Mouse (Mus musculus) kidney, postnatal 25 days (tissue): Measurements from ENCODE around the gene Gpc6.

ENCODE experiments used
- DNase-seq, 2 experiments: peaks; one replicate each; pipeline ENCODE4 v3.0.0; 2021; ENCODE audit warnings: mixed read lengths in 2 of 2

Gene Gpc6

DNA sequence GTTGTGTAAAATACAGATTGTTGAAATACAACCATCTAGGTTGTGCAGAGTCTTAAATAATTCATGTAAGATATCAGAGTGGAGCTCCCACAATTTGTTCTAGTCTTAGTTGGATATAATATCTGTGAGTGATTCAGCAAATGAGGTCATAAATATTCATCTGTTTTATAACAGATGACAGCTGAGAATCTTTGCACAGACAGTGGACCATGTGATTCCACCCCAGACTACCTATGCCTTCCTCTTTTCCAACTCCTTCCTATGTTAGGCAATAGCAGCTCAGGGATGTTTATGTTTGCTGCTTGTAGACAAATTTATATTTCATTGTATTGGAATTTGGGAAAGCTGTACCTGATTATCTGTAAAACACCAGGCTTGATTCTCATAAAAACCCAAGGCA, 32.0 kb downstream of the Gpc6 start:
- no peak for DNase-seq

DNA sequence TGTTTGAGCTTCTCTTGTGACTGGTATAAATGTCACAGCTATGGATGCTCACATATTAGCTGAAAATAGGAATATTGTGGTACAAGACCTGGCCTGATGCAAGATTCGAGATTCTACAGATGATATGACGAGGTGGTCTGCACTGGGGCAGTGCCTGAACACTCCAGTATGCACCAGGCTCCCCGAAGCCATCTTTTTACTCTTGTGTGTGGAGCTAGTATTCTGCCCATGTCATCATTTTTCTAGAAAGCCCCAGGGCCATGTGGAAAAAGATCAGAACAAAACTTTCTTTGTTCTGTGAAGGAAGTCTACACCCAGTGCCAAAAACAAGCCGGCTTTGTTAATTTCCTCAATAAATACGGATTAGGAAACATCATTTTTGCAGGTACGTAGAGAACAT, 39.7 kb downstream of the Gpc6 start:
- DNase-seq: no peak

DNA sequence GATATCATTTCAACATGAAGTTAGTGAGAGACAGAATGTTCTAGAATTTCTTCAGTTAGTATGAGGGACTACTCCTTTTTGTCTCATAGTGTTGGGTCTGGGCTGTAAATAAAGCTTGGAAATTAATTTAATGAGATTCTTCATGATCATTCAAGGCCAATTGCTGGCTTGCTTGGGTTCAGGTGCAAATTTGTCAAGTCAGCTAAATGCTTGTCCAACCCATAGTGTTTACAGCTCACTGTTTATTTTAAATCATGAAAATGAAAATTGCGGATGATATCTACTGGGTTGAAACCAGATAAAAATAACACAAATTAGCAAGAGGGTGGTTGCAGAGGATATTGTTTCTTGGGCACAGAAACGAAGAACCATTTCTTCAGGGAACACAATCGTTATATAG, 49.6 kb downstream of the Gpc6 start:
- DNase-seq: no peak

DNA sequence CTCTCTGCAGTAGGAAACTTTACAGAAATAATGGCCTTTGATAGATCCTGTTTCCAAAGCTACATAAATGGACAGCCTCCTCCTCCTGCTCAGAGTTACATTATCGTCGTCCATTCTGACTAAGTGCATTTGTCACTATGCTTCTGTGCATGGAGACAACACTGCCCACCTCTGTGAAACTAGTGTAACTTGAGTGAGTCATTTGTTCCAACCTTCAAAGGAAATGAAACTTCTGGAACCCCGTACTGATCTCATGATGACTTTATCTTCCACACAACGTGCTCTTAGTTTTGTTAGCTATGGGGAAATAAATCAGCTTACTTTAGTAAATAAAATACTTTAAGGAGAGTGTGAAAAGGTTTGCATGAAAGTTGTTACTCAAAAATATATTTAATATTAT, 50.1 kb downstream of the Gpc6 start:
- DNase-seq: no peak

DNA sequence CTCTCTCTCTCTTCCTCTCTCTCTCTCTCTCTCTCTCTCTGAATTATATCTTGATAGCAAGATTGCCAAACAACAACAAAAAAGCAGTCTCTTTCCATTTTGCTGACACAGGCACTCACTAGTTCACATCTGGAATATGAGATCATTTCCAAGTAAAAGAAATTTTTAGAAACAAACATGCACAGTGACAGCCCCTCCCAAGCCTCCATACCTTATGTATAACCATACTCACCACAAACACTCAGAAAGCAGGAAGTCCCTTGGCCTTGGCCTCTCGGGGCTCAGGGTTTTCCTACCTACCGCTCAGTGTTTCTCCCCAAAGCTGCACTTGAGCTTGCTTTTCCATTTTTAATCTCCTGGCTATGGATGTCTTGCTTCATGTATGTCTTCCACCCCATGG, 52.1 kb downstream of the Gpc6 start:
- DNase-seq: no peak

DNA sequence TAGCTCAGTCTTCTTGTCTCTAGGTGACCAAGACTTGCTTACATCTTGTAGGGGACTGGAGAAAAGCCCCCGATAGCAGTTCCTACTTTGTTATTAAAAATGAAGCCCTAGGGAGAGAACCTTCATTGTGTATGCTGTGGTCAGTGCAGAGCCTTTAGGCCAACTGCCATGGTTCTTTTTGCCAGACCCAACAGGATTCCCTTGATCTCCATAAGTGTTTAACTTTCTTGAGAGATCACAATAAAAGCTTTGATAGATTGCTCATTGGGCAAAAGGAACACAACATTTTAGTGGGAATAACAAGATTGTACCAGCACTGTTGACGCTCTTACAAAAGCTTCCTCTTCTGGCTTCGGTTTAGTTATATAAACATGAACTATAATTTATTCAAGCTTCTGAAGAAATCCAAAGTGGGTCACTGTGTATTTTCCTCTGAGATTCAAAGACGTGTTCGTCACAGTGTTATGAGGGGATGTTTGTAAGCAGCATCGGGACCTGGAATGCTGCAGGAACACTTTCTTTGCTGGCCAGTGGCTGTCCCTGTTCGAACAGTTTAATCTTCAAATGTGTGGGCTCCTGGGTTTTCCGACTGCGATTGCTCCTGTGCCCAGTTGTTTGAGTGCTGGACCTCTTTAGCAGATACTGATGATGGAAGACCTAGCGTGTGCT, 54.7 kb downstream of the Gpc6 start:
- DNase-seq: no peak

DNA sequence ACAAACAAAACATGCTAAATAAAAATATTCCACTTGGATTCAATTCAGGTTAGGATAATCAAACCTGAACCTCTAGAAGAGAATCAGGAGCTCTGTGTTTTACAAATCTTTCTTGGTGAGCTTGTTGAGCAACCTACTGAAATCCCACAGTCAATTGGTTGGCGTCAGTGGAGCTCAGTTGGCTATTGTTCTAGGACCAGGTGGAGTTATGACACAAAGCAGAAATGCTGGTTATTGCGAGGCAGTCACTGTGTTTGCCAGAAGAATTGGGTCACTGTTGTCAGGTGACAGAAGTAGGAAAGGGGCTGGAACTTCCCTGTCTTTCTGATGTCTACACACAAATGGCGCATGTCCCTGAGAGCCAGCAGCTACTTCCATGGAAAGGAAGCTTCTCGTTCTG, 56.6 kb downstream of the Gpc6 start:
- no peak for DNase-seq

DNA sequence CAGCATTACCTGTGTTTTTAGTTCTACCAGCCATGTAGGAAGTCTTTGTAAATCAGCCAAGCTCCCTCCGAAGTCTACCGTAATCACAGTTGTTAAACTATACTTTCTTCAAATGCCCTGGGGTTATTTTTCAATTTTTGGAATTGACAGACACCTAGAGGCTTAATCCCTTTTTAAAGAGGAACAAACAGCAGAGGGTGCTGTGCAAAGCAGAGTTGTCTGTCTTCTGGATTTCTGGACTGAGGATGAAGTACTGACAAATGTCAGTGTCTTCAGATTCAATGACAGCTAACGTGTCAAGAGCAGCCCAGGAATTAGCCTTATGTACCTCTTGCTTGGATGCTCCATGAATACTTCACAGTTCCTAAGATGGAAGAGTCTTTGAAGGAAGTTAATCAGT, 62.2 kb downstream of the Gpc6 start:
- no peak for DNase-seq

DNA sequence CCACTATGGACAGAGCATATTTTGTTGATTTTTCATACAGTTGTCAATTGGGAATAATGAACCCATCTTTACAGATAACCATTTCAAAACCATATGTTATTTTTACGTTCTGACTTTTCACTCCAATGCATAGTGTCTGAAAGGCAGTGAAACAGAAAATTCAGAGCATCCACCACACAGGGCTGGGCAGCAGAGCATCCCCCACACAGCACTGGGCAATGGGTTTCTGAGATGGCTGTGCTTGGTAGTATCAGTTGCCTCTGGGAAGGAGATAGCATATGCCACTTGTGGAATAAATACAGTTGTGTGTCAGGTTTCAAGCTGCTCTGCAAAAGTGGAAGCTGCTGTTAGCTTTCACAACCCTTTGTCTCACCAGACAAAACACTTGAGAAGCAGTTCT, 75.3 kb downstream of the Gpc6 start:
- no peak for DNase-seq

DNA sequence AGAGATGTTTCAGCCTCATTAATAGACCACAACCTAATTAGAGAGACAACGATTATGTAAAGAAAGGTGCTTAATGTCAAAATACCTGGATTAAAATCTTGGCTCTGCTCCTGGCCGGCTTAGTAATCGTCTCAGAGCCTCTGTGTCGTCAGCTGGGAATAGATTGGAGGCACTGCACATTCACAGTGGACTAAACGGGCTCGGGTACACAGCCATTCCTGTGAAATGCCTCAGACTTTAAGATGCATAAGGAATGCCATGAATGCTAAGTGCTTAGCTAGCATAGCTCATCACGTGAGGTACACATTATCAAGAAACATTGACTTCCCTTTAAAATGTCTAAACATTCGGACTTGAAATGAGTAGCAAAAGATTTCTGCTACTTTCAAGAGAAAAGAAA, 77.2 kb downstream of the Gpc6 start:
- DNase-seq: no peak

DNA sequence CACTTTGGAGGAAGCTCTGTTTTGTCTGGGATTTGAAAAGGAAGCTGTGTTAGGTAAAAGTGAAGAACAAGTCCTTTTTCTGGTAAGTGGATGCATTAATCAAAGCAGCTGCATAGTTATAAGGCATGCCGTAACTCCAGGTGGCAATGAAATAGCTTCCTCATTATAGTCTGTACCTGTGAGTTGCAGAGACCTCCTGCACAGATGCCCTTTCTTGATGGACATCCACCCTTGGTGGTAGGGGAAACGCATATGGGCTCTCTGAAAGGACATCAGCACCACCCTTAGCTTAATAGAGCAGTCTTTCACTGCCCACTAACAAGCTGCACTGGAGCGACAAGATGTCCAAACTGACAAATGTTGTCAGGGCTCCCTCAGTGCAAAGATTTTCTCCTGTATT, 83.7 kb downstream of the Gpc6 start:
- DNase-seq: no peak

DNA sequence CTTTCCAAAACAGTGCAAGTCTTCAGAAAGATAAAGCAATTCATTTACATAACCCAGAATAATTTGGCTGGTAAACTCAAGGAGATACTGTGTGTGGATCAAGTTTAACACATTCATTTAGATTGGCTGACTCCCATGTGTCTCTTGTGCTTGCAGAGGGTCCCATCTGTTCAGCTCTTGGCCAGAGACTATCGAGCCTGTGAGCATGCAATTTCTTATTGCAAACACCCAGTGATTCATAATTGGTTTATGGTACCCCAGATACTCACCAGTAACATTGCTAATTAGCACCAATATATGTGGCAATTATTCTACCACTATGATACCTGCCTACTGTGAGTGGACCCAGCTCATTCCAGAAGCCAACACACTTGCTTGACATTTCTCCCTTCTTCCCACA, 87.9 kb downstream of the Gpc6 start:
- DNase-seq: no peak

DNA sequence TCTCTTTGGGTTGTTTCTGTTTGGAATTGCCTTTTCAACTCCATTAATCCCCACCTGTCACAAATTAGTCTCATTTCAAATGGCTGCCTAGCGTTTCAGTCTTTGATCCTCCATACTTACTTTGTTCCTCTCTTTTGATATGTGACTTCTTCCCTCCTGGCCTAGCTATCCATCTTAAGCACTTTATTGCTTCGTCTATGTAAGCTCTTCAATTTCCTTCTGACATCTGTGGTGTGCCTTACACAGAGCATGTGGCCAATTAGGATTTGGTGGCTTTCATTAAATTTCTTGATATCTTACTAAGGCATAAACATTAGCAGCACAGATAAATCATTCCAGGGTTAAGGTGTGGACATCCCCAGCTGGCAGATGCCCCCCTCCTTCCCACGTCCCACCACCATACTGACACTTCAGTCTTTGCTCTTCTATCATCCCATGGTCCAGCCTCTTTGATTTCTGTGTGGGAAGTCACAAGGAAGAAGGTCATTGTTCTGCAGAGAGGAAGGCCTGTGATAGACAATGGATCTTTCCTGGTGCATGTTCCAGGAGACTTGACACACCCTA, 88.5 kb downstream of the Gpc6 start:
- no peak for DNase-seq

DNA sequence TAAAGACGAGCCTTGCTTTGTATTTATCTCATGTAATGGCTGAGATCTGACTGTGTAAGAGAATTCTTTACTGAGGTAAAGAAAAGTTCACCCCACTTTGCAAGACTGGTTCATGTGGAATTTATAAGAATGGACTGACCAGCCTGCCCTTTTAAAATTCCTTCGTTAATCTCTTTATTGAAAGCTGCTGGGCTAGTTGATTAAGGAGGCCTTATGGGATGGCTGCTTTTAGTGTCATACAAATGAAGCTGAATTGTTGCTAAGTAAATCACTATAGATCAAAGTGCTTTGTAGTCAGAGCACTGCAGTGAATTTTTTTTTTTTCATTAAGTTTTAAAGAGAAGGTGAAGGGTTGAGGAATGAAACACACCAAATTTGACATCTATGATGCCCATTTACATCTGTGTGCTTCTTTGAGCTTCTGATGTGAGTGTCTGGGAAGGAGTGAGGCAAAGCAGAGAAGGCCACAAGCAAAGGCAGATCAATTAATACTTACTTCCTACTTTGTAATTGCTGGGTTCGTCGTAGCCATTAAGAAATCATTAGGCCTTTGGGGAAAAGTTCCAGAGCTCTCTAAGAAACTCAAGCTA, 90.3 kb downstream of the Gpc6 start:
- DNase-seq: no peak

DNA sequence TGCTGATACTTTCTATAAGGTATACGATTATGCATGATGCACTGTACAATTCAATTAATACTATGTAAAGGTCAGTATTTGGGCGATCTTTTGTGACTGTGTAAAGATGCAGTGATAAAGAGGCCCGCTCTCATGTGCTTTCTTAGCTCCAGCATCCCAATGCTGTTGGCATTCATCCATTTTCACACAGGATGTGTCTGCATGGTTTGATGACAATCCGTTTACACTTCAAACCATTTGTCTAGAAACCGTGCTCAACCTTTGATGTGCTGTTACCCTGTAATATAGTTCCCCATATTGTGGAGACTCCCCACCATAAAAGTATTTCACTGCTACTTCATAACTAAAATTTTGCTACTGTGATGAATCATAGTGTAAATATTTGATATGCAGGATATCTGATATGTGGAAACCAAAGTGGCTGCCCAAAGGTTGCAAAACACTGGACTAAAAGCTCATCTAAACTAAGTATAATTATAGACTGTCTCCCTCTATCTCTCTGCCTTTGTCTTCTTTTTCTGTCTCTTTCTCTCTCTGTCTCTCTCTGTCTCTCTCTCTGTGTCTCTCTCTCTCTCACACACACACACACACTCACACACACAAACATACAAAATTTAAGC, 97.2 kb downstream of the Gpc6 start:
- no peak for DNase-seq

DNA sequence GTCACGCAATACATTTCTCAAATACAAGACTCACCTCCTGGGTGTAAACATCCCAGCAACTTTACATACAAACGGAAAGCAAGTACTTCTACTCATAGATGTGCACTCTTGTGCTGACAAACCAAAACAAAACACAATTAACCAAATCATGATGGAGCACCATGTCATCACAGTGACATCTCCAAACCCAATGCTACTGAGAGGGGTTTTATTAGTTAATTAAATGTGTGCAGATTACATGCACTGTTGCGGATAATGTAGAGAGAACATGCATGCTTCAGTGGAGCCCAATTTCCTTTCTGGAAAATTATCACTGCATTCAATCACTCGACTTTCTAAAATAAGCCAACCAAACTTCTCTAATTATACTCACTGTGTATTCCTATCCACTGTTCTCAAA, 109.0 kb downstream of the Gpc6 start:
- DNase-seq: no peak

DNA sequence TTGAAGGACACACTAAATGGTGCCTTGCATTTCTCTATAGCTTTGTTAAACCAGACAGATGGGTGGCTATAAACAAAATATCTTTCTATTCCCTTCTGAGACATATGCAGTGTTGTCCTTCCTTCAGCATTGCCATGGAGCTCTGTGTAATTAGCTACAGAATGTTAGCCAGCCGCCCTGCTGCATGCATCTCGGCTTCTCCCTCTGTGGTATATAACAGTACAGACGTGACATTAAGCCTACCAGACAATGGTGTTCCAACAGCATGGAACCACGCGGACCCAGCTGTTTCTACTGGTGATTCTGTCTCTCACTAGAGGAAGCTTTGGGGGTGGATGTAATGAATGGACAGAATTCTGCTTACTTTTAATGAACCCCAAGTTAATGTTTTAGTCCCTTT, 115.9 kb downstream of the Gpc6 start:
- DNase-seq: no peak

DNA sequence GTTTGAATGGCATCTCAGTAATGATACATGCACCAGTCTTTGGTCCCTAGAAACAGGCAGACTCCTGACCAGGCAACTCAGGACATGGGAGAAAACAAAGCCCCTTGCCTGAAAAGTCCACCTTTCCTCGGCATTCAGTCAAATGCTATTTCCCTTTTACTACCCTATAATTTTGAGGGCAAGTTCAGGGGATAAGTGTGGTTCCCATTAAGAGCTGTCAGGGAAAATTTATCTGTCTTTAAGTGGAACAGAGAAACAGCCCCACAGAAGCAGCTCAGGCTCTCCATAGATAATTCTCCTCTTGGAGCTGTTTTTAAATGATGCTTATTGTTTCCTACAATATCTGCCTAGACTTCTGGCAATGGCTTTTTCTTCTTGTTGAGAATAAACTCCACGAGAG, 123.8 kb downstream of the Gpc6 start:
- DNase-seq: no peak

DNA sequence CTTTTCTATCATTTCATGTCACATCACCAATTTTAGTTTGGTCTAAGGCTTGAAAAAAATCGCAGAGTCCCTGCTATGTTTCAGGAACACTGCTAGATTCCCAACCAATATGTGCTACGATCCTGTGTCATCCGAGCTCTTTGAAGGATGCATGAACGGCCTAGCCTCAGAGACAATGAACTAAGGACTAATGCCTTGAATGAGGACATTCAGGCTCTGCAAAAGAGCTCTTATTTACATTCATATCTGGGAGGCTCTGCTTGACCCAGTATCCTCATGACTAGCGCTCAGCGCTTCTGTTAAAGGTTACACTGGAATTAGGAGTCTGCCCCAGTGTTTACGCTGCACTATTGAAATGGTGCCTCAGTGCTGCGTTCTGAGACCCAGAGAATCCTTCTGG, 125.8 kb downstream of the Gpc6 start:
- DNase-seq: no peak

DNA sequence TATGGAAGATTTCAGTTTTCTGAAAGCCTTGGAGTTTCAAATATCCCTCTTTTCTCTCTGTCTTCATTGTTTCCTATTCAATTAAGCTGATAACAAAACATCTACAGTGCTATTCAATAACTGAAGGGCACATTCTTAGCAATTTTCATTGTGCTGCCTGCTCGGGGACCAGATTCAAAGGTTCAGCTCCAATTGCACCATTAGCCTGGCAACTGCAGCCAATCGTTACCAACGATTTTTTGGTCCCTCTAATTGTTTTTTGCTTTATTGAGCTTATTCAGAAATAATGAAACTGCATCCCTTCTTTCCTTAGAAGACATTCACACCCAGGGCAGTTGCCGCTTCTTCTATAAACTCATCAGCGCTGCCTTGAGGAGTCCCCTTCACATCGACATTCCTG, 128.2 kb downstream of the Gpc6 start:
- DNase-seq: no peak

DNA sequence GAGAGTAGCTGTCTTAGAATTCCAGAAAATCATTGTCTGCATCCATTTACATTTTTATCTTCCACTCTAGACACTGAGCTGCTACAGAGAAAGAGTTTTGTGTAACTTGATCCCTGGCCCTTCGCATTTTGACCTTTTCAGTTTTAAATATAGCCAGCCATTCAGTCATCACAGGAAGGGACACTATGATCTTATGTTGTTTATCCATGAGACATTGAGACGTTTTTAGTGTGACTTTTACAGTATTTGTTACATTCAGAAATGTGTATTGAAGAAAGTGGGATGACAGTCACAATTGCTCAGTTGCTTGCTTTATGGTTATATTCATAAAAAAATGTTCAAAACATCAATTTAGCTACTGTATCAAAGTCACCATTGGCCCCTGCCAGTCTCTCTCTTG, 130.0 kb downstream of the Gpc6 start:
- DNase-seq: no peak

DNA sequence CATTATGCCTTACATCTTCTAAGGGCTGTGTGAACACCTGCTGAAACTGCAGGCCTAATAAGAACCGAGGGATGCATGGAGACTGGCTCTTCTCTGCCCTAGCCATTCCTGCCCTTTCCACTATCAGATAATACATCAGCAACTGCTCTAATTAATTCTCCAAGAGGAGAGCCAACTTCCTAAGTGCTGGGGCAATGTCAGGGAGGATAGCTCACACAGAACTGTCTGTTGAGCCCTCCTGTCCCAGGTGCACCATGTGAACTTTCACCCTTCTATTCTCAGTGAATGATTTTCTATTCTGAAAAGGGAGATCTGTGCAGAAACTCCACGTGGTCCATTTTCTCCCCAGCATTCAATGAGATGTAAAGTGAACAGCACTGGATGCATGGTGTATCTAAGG, 136.0 kb downstream of the Gpc6 start:
- no peak for DNase-seq

DNA sequence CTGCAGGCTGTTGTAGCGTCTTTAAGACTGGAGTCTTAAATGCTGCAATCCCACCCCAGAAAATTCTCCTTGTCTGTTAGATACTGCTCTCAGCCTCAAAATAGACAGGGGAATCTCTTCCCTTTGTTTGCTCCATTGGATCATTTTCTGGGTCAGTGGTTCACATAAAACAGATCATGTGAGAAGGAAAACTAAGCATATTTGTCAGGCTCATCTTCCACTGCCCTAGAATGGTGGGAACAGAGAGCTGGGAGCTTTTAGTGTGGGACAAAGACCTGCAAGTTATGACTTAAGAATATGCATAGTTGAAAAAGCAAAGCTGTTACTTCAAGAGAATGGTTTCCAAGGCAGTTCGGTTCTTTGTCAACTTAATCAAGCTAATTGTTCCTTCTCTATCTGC, 136.4 kb downstream of the Gpc6 start:
- DNase-seq: no peak

DNA sequence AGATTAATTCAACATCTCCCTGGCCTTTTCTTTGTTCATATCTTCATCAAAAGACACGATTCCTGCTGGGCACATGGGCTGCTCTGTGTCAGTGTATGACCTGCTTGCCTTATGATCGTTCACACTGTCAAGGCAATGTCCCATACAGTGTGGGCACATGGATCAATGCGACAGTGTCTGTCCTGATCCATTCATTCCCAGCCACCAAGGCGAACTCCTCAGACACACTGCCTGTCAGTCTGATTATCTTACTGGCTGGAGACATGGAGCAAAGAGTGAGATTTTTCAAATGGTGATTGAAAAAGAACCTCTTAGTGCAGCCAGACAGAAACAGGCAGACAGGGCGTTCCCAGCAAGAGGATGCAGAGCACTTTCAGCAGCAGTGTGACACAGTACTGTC, 143.1 kb downstream of the Gpc6 start:
- DNase-seq: no peak
